Mouse (Mus musculus) large intestine, adult 2 months (tissue): Measurements from ENCODE around the gene Pheta1. TPM values are rescaled to one million over a fixed set of nuclear protein-coding genes. Genes with fewer than 3 reads are reported as not detected.
A peak's percentile ranks its signal among the peaks of the same experiment; 100 is the strongest.

Experiments used
- DNase-seq: peaks from one replicate; pipeline ENCODE4 v3.0.0-alpha.2; 2012; ENCODE audit warnings: low read depth, low spot score
- WGBS: fragments of 180-500 bp; shearing (Covaris S2); methylation state at CpG from one replicate; pipeline ENCODE4 v1.1.7; 2018; 5-methylcytosine and 5-hydroxymethylcytosine counted together
- polyA plus RNA-seq: library from polyadenylated mRNA; depleted of rRNA; stranded (reverse); fragments of >200 nt; gene quantifications from 2 replicates; pipeline ENCODE4 v1.2.3, GENCODE M21; 2012; rRNA removed

Gene Pheta1
- polyA plus RNA-seq, result 67.6 and 116 TPM in 2 replicates

- DNase-seq, result no peak
- WGBS, result under 1% methylated on average over 36 of the region's 42 CpGs
These were observed at the start of gene Pheta1 for GRCm38 (mm10) chr5:121848743-121849142. TSS of gene Pheta1 (plus strand) at chr5:121848984.

GRCm38 (mm10) chr5:121807186-121807585, 41.6 kb upstream of the Pheta1 start:
- no peak for DNase-seq
- 71% methylated on average over 3 of the region's 3 CpGs for WGBS

GRCm38 (mm10) chr5:121808202-121808601, 40.6 kb upstream of the Pheta1 start:
- WGBS, result 72% methylated on average over 2 of the region's 2 CpGs
- no peak for DNase-seq

- 50% methylated on average over 5 of the region's 5 CpGs for WGBS
- no peak for DNase-seq
These were observed 39.0 kb upstream of the Pheta1 start for GRCm38 (mm10) chr5:121809667-121810224.

- 79% methylated on average over 17 of the region's 17 CpGs for WGBS
- DNase-seq, result no peak
These were observed 38.2 kb upstream of the Pheta1 start for GRCm38 (mm10) chr5:121810331-121811151.

- no peak for DNase-seq
- 71% methylated on average over 5 of the region's 5 CpGs for WGBS
These were observed 37.3 kb upstream of the Pheta1 start for GRCm38 (mm10) chr5:121811485-121811931.

- 80% methylated on average over 7 of the region's 7 CpGs for WGBS
- no peak for DNase-seq
These were observed 36.1 kb upstream of the Pheta1 start for GRCm38 (mm10) chr5:121812526-121813243.

GRCm38 (mm10) chr5:121813744-121814143, 35.0 kb upstream of the Pheta1 start:
- no peak for DNase-seq
- WGBS, result 90% methylated on average over 10 of the region's 10 CpGs

GRCm38 (mm10) chr5:121815067-121815466, 33.7 kb upstream of the Pheta1 start:
- DNase-seq, result peak; percentile 61

GRCm38 (mm10) chr5:121815867-121816380, 32.9 kb upstream of the Pheta1 start:
- WGBS, result 84% methylated on average over 8 of the region's 8 CpGs
- no peak for DNase-seq

More at GRCm38 (mm10) chr5:121815067-121815466, 33.7 kb upstream of the Pheta1 start:
- 20% methylated on average over 3 of the region's 3 CpGs for WGBS

GRCm38 (mm10) chr5:121816611-121817010, 32.2 kb upstream of the Pheta1 start:
- 93% methylated on average over 2 of the region's 2 CpGs for WGBS
- DNase-seq, result no peak

- DNase-seq, result no peak
These were observed 31.2 kb upstream of the Pheta1 start for GRCm38 (mm10) chr5:121817551-121817950.

GRCm38 (mm10) chr5:121818401-121818800, 30.4 kb upstream of the Pheta1 start:
- WGBS, result 87% methylated on average over 7 of the region's 7 CpGs
- DNase-seq, result no peak

More at GRCm38 (mm10) chr5:121817551-121817950, 31.2 kb upstream of the Pheta1 start:
- WGBS, result 81% methylated on average over 9 of the region's 9 CpGs

- WGBS, result 92% methylated on average over 4 of the region's 4 CpGs
- no peak for DNase-seq
These were observed 29.9 kb upstream of the Pheta1 start for GRCm38 (mm10) chr5:121818862-121819261.

GRCm38 (mm10) chr5:121819559-121819958, 29.2 kb upstream of the Pheta1 start:
- DNase-seq, result no peak
- 75% methylated on average over 5 of the region's 5 CpGs for WGBS

GRCm38 (mm10) chr5:121820161-121820560, 28.6 kb upstream of the Pheta1 start:
- DNase-seq, result no peak
- 69% methylated on average over 2 of the region's 2 CpGs for WGBS

GRCm38 (mm10) chr5:121820657-121821056, 28.1 kb upstream of the Pheta1 start:
- 76% methylated on average over 3 of the region's 3 CpGs for WGBS
- no peak for DNase-seq

- 84% methylated on average over 5 of the region's 5 CpGs for WGBS
- no peak for DNase-seq
These were observed 27.7 kb upstream of the Pheta1 start for GRCm38 (mm10) chr5:121821116-121821515.

- WGBS, result 65% methylated on average over 5 of the region's 5 CpGs
- no peak for DNase-seq
These were observed 27.2 kb upstream of the Pheta1 start for GRCm38 (mm10) chr5:121821552-121821951.
